Comparison of ENCODE assay signal across 10 mouse cellular contexts in genomic region chrX:155346249-155346648, GRCm38 (mm10).
"Had no signal": no experiment of that assay in that cellular context is flagged by ENCODE, and none has a peak within 500 bp of the region (broad histone marks: within the 10 kb centered on the region; RNA-seq: fewer than 3 reads in every experiment).

No protein-coding gene starts in this region.

- ATAC-seq: midbrain, embryonic 16.5 days had no signal

- DNase-seq: lung, adult 18-20 months; lung, embryonic 14.5 days; lung, postnatal 10 days; lung, postnatal 4 days; midbrain, embryonic 14.5 days; right cerebral cortex, postnatal 14 days; thymus, adult 2 months; thymus, postnatal 25 days; thymus, postnatal 4 days had no signal
